Mouse (Mus musculus) liver, adult 2 months (tissue): ENCODE data around the gene Cd200r3. TPM values are rescaled to one million over a fixed set of nuclear protein-coding genes. Genes with fewer than 3 reads are reported as not detected.

Source experiments
- DNase-seq: peaks from one replicate; pipeline ENCODE4 v3.0.0-alpha.2; 2011; ENCODE audit warnings: low read depth, low spot score; ENCODE audit errors: extremely low read depth
- H3K27ac ChIP-seq: fragments of 200-500 bp; replicated peaks from 2 replicates; pipeline ENCODE4 v1.5.1; 2012; ENCODE audit warnings: low read depth, mild to moderate bottlenecking, control low read depth, inconsistent platforms, low read length; ENCODE audit not compliant: insufficient read depth
- H3K27me3 ChIP-seq: fragments of 200-500 bp; 2 replicates; pipeline ENCODE4 v1.6.1; 2012; ENCODE audit warnings: mild to moderate bottlenecking, moderate library complexity, low read length, inconsistent platforms; ENCODE audit not compliant: control insufficient read depth, insufficient read depth
- H3K36me3 ChIP-seq: fragments of 200-500 bp; 2 replicates; pipeline ENCODE4 v1.6.1; 2012; ENCODE audit warnings: low read length, inconsistent platforms; ENCODE audit not compliant: control insufficient read depth, insufficient read depth
- H3K4me1 ChIP-seq: fragments of 200-500 bp; 2 replicates; pipeline ENCODE4 v1.6.1; 2011; ENCODE audit warnings: low read length; ENCODE audit not compliant: control insufficient read depth, insufficient read depth
- H3K4me3 ChIP-seq: fragments of 200-500 bp; 2 replicates; pipeline ENCODE4 v1.5.1; 2011; ENCODE audit warnings: low read depth, mild to moderate bottlenecking, control low read depth, low read length, moderate library complexity; ENCODE audit not compliant: insufficient read depth
- H3K79me2 ChIP-seq: fragments of 200-500 bp; 2 replicates; pipeline ENCODE4 v1.6.1; 2012; ENCODE audit warnings: inconsistent platforms, mild to moderate bottlenecking, low read length, moderate library complexity; ENCODE audit not compliant: control insufficient read depth, insufficient read depth
- H3K9ac ChIP-seq: fragments of 200-500 bp; 2 replicates; pipeline ENCODE4 v1.6.1; 2012; ENCODE audit warnings: low read depth, mild to moderate bottlenecking, control low read depth, inconsistent platforms, low read length
- CTCF ChIP-seq: fragments of 200-500 bp; IDR thresholded peaks from 2 replicates; pipeline ENCODE4 v1.5.1; 2011; ENCODE audit warnings: low read depth, low read length, control low read depth
- POLR2A ChIP-seq: fragments of 200-500 bp; IDR thresholded peaks from 2 replicates; pipeline ENCODE4 v1.6.1; 2011; ENCODE audit warnings: low read length, control low read depth; ENCODE audit not compliant: insufficient read depth; ENCODE audit errors: extremely low read depth
- WGBS: fragments of 180-500 bp; shearing (Covaris S2); methylation state at CpG from one replicate; pipeline ENCODE4 v1.1.7; 2018; 5-methylcytosine and 5-hydroxymethylcytosine counted together
- polyA plus RNA-seq: library from polyadenylated mRNA; depleted of rRNA; stranded (reverse); fragments of >200 nt; gene quantifications from 2 replicates; pipeline ENCODE4 v1.2.3, GENCODE M21; 2012; rRNA removed
- total RNA-seq: library from RNA; depleted of rRNA; stranded (reverse); fragments of >200 nt; gene quantifications from 2 replicates; pipeline ENCODE4 v1.2.3, GENCODE M21; 2014; rRNA removed

Cd200r3 gene
- total and polyA plus RNA-seq, 2 experiments, result 0.18 TPM; not detected in 1

DNA sequence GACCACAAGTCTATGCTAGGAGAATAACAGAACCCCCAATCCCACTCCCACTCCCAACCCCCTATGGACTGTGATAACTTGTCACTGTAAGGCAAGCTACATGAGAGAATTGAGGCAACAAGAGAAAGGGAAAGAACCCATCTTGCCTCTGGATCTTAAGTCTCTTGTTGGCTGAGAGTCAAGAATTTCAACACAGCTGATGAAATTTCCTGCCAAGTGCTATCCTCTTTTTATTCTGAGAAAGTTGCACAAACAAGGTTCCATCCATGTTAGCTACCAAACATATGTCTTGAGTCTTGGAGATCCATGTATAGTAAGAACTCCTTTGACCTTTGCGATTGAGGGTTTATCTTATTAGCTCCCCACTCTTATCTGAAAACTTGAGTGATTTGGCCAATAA is 86.0 kb downstream of the Cd200r3 start:
- Histone ChIP-seq H3K36me3 (no peaks in the 10 kb centered on the region), H3K9ac (no peak overlapping the region), H3K27me3 (no peaks in the 10 kb centered on the region), H3K27ac (no peak overlapping the region), H3K4me3 (no peak overlapping the region), H3K79me2 (no peaks in the 10 kb centered on the region), H3K4me1 (no peaks in the 10 kb centered on the region)
- 78% methylated on average over 1 of the region's 1 CpGs for WGBS
- TF ChIP-seq POLR2A, result no peak
- TF ChIP-seq CTCF, result no peak
- DNase-seq, result peak; percentile 47

DNA sequence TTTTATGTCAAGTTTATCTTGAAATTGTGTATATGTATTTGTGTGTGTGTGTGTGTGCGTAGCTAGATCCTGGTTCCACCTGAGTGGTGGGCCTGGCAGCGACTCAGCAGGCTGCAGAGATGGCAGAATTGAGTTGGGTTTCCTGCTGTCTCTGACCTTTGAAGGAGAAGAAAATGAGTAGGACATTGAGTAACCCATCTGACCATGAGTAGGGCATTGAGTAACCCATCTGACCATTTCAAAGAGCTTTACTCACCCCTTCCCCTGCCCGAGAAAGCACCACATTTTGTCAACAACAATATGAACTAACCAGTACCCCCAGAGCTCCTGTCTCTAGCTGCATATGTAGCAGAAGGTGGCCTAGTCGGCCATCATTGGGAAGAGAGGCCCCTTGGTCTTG is 86.6 kb downstream of the Cd200r3 start:
- no peaks in the 10 kb centered on the region for H3K27me3 ChIP-seq
- no peak overlapping the region for H3K27ac ChIP-seq
- H3K4me1 ChIP-seq, result no peaks in the 10 kb centered on the region
- no peak for DNase-seq
- TF ChIP-seq CTCF (no peak), POLR2A (no peak)
- no peaks in the 10 kb centered on the region for H3K79me2 ChIP-seq
- no peak overlapping the region for H3K9ac ChIP-seq
- no peaks in the 10 kb centered on the region for H3K36me3 ChIP-seq
- WGBS, result 88% methylated on average over 4 of the region's 4 CpGs
- H3K4me3 ChIP-seq, result no peak overlapping the region

DNA sequence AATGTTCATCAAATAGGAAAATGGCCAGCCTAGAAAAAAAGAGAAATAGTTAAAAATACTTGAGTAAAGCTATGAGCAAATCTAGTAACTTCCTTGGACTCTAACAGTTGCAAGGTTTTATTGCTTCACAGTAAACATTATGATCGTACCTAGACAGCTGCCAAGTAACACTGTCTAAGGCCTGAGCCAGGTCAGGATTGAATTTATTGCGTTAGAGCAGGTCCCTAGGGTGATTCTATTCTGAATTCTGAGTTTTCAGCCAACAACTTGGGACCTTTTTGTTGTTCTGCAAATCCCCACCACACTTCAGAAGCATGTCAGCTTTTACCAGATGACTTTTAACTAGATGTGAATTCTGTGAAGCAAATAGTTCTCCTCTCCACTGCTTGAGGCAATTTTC is 87.3 kb downstream of the Cd200r3 start:
- TF ChIP-seq CTCF (no peak), POLR2A (no peak)
- H3K9ac ChIP-seq, result no peak overlapping the region
- H3K27ac ChIP-seq, result no peak overlapping the region
- no peaks in the 10 kb centered on the region for H3K36me3 ChIP-seq
- H3K79me2 ChIP-seq, result no peaks in the 10 kb centered on the region
- no peak overlapping the region for H3K4me3 ChIP-seq
- no peaks in the 10 kb centered on the region for H3K4me1 ChIP-seq
- DNase-seq, result peak; percentile 65
- no peaks in the 10 kb centered on the region for H3K27me3 ChIP-seq
- WGBS, result 15% methylated on average over 2 of the region's 2 CpGs

Other genes with a start within 250 kb of the Cd200r3 start
- gene Nepro, start 219.4 kb upstream of the Cd200r3 start, total RNA-seq, result 4.4 and 4.6 TPM in 2 replicates
- 2.1 and 2.4 TPM in 2 replicates for gene Nepro, start 219.4 kb upstream of the Cd200r3 start, polyA plus RNA-seq
- 11.0 and 11.2 TPM in 2 replicates for gene Gtpbp8, start 197.3 kb upstream of the Cd200r3 start, total RNA-seq
- 3.7 and 3.8 TPM in 2 replicates for gene Gtpbp8, start 197.3 kb upstream of the Cd200r3 start, polyA plus RNA-seq
- gene Cd200r1, start 177.9 kb upstream of the Cd200r3 start, total RNA-seq, result 1.3 and 1.8 TPM in 2 replicates
- gene Cd200r1, start 177.9 kb upstream of the Cd200r3 start, polyA plus RNA-seq, result 0.29 and 0.31 TPM in 2 replicates
- 0.37 and 0.74 TPM in 2 replicates for gene Cd200r4, start 131.9 kb upstream of the Cd200r3 start, total RNA-seq
- gene Cd200r4, start 131.9 kb upstream of the Cd200r3 start, polyA plus RNA-seq, result 0.06 and 0.11 TPM in 2 replicates
- 0.09 TPM in 1 of 2 replicates, not detected in the other for gene Cd200r2, start 76.6 kb upstream of the Cd200r3 start, total RNA-seq
- gene Cd200r2, start 76.6 kb upstream of the Cd200r3 start, polyA plus RNA-seq, result not detected in 2 replicates
- 8.2 and 9.3 TPM in 2 replicates for gene Ccdc80, start 149.7 kb downstream of the Cd200r3 start, total RNA-seq
- 3.6 and 4.5 TPM in 2 replicates for gene Ccdc80, start 149.7 kb downstream of the Cd200r3 start, polyA plus RNA-seq
- gene Slc35a5, start 215.0 kb downstream of the Cd200r3 start, total RNA-seq, result 13.2 and 16.0 TPM in 2 replicates
- 9.5 and 10.1 TPM in 2 replicates for gene Slc35a5, start 215.0 kb downstream of the Cd200r3 start, polyA plus RNA-seq
- 57.9 and 73.6 TPM in 2 replicates for gene Atg3, start 215.1 kb downstream of the Cd200r3 start, total RNA-seq
- gene Atg3, start 215.1 kb downstream of the Cd200r3 start, polyA plus RNA-seq, result 18.9 and 22.8 TPM in 2 replicates